In genomic region chr9:35340811-35341210, GRCm38 (mm10) we compare ENCODE assay signal across 12 mouse cellular contexts.
DNase-seq lines count a peak whose midpoint lies in the region; ATAC-seq and TF ChIP-seq lines count a peak whose summit lies in the region.
"Had no signal": no experiment of that assay in that cellular context is flagged by ENCODE, and none has a peak within 500 bp of the region (broad histone marks: within the 10 kb centered on the region; RNA-seq: fewer than 3 reads in every experiment).

No protein-coding gene starts in this region.

- H3K27ac ChIP-seq in embryonic fibroblast, embryonic 13.5 days (ENCODE audit: insufficient read depth, low read length), result peak overlapping the region; percentile 85; the same call in 1 of the 2 replicates
- H3K27ac ChIP-seq in limb, embryonic 11.5 days (replicated peaks; ENCODE audit: low read depth, low read length), result peak overlapping the region; percentile 49; the same call in 1 of the 2 replicates
- H3K27ac ChIP-seq in kidney, embryonic 14.5 days (ENCODE audit: low read depth, low read length), result no peak overlapping the region
- H3K27ac ChIP-seq in cerebellum, adult 2 months (ENCODE audit: insufficient read depth, low read length), result no peak overlapping the region
- H3K27ac ChIP-seq: kidney, embryonic 15.5 days; left cerebral cortex, adult 2 months had no signal

- 26% methylated on average over 3 of the region's 3 CpGs for WGBS in limb, embryonic 11.5 days
- WGBS in kidney, embryonic 14.5 days, result 40% methylated on average over 3 of the region's 3 CpGs
- 70% methylated on average over 3 of the region's 3 CpGs for WGBS in cerebellum, adult 2 months

- TF ChIP-seq POLR2A in embryonic fibroblast, embryonic 13.5 days (IDR thresholded peaks at IDR 0.05; ENCODE audit: low read depth, low read length), result no peak
- no peak for TF ChIP-seq POLR2A in cerebellum, adult 2 months (IDR thresholded peaks at IDR 0.05; ENCODE audit: borderline replicate concordance, insufficient read depth, low read length)

- H3K9me3 ChIP-seq in limb, embryonic 11.5 days (ENCODE audit: control insufficient read depth, low read length), result no peaks in the 10 kb centered on the region
- no peaks in the 10 kb centered on the region for H3K9me3 ChIP-seq in kidney, embryonic 14.5 days (ENCODE audit: control insufficient read depth, low read length)
- H3K9me3 ChIP-seq: kidney, embryonic 15.5 days had no signal

- H3K4me1 ChIP-seq in embryonic fibroblast, embryonic 13.5 days (ENCODE audit: control insufficient read depth, insufficient read depth, low read length), result peaks cover 30% of the 10 kb centered on the region
- peaks cover 40% of the 10 kb centered on the region for H3K4me1 ChIP-seq in limb, embryonic 11.5 days (ENCODE audit: control insufficient read depth, insufficient read depth, low read length)
- H3K4me1 ChIP-seq in kidney, embryonic 14.5 days (ENCODE audit: control insufficient read depth, insufficient read depth, low read length), result peaks cover 9% of the 10 kb centered on the region; the same call in 1 of the 2 replicates
- H3K4me1 ChIP-seq in cerebellum, adult 2 months (ENCODE audit: control insufficient read depth, insufficient read depth, low read length), result peaks cover 33% of the 10 kb centered on the region; the same call in 1 of the 2 replicates

- no peak for TF ChIP-seq CTCF in embryonic fibroblast, embryonic 13.5 days (IDR thresholded peaks at IDR 0.05; ENCODE audit: borderline replicate concordance, insufficient read depth, low read length)
- no peak for TF ChIP-seq CTCF in cerebellum, adult 2 months (IDR thresholded peaks at IDR 0.05; ENCODE audit: borderline replicate concordance, insufficient read depth, low read depth, low read length)

- H3K4me3 ChIP-seq in embryonic fibroblast, embryonic 13.5 days (ENCODE audit: insufficient read depth, low read length), result no peak overlapping the region
- H3K4me3 ChIP-seq in limb, embryonic 11.5 days (ENCODE audit: low read depth, low read length), result no peak overlapping the region
- H3K4me3 ChIP-seq in kidney, embryonic 14.5 days (ENCODE audit: low read length), result no peak overlapping the region
- no peak overlapping the region for H3K4me3 ChIP-seq in cerebellum, adult 2 months (replicated peaks; ENCODE audit: insufficient read depth, low read depth, low read length)
- H3K4me3 ChIP-seq: erythroblast, embryonic 14.5 days; kidney, embryonic 15.5 days; left cerebral cortex, adult 2 months had no signal

- no peak overlapping the region for H3K9ac ChIP-seq in limb, embryonic 11.5 days (ENCODE audit: low read length)
- H3K9ac ChIP-seq in kidney, embryonic 14.5 days (ENCODE audit: low read depth, low read length), result no peak overlapping the region
- H3K9ac ChIP-seq: kidney, embryonic 15.5 days had no signal

- DNase-seq in kidney, postnatal 10 days, result peak; percentile 46
- no peak for DNase-seq in kidney, adult 9 months
- peak; percentile 66 for DNase-seq in adipocyte (ENCODE audit: low spot score)
- peak; percentile 59 for DNase-seq in limb, embryonic 11.5 days (ENCODE audit: low spot score)
- no peak for DNase-seq in cerebellum, adult 2 months
- DNase-seq: cerebellum, adult 18-20 months had no signal

- H3K36me3 ChIP-seq in limb, embryonic 11.5 days (ENCODE audit: control insufficient read depth, insufficient read depth, low read length), result no peaks in the 10 kb centered on the region
- no peaks in the 10 kb centered on the region for H3K36me3 ChIP-seq in kidney, embryonic 14.5 days (ENCODE audit: control insufficient read depth, insufficient read depth, low read length)
- H3K36me3 ChIP-seq: kidney, embryonic 15.5 days had no signal

- H3K4me2 ChIP-seq in limb, embryonic 11.5 days (ENCODE audit: low read depth, severe bottlenecking), result no peak overlapping the region
- H3K4me2 ChIP-seq in kidney, embryonic 14.5 days (replicated peaks; ENCODE audit: low read depth, low read length), result no peak overlapping the region
- H3K4me2 ChIP-seq: kidney, embryonic 15.5 days had no signal

- peak; percentile 78 for ATAC-seq in limb, embryonic 11.5 days (ENCODE audit: insufficient number of reproducible peaks, low FRiP score, low TSS enrichment, low read depth)
- ATAC-seq in erythroblast, adult 5-6 weeks (replicated peaks; ENCODE audit: low FRiP score, poor library complexity, severe bottlenecking), result no peak
- no peak for ATAC-seq in kidney, embryonic 14.5 days (ENCODE audit: low FRiP score, low TSS enrichment)

- no peaks in the 10 kb centered on the region for H3K27me3 ChIP-seq in limb, embryonic 11.5 days (ENCODE audit: control insufficient read depth, insufficient read depth, low read length)
- H3K27me3 ChIP-seq in kidney, embryonic 14.5 days (ENCODE audit: control insufficient read depth, insufficient read depth, low read length), result no peaks in the 10 kb centered on the region
- H3K27me3 ChIP-seq in cerebellum, adult 2 months (ENCODE audit: control insufficient read depth, insufficient read depth, low read length), result no peaks in the 10 kb centered on the region
- H3K27me3 ChIP-seq: kidney, embryonic 15.5 days had no signal

Comparison
In these comparisons a context has a peak if more than half of its experiments do, and no peak if none do; other contexts are left out.
1. DNase-seq: peak in kidney, postnatal 10 days (single experiment), adipocyte (single experiment) and limb, embryonic 11.5 days (single experiment); none in kidney, adult 9 months (single experiment) and cerebellum, adult 2 months (0 of 2).
2. H3K27ac ChIP-seq: peak in embryonic fibroblast, embryonic 13.5 days (single experiment) and limb, embryonic 11.5 days (single experiment); none in kidney, embryonic 14.5 days (single experiment) and cerebellum, adult 2 months (single experiment).